Mouse (Mus musculus) spleen, embryonic (tissue): ENCODE measurements around the gene Olfr951.

Experiments
- CTCF ChIA-PET: fragments of 350-600 bp; sonication (Branson Sonifier 250); formaldehyde crosslinking; loops from one replicate; lab custom pipeline; 2022; lab: Charles Lee

Olfr951 gene

GRCm38 (mm10) chr9:39387110-39387509 is at the start of gene Olfr951:
Gene Olfr951 (plus strand): TSS chr9:39387410.
- CTCF ChIA-PET, result no interaction called here

- CTCF ChIA-PET, result no interaction called here
These were observed 39.8 kb downstream of the Olfr951 start, which contains the start of gene Olfr952 for GRCm38 (mm10) chr9:39427048-39427447. Gene Olfr952 (minus strand): TSS chr9:39427148.
